Mouse (Mus musculus): ENCODE measurements around the gene Mpp6.

- no peak for TF ChIP-seq CTCF (IDR thresholded peaks at IDR 0.05; ENCODE audit: control insufficient read depth, insufficient read depth, low read length)
- TF ChIP-seq POLR2A (IDR thresholded peaks at IDR 0.05; ENCODE audit: borderline replicate concordance, control insufficient read depth, low read depth, low read length) = no peak
Measured at GRCm38 (mm10) chr6:50189376-50189775, 79.3 kb downstream of the Mpp6 start.

Data from bone marrow, adult 2 months (tissue).